Mouse (Mus musculus) kidney, postnatal 4 days (tissue): ENCODE measurements at regions not wholly inside any gene's neighbourhood (a gene's known extent, or its start where the extent isn't known, plus 50 kb on each side); places are given as distances from the start of the nearest gene placed in this dataset.

Experiments
- DNase-seq, 2 experiments: peaks; one replicate each; pipeline ENCODE4 v3.0.0; 2021; ENCODE audit warnings: mixed read lengths in 2 of 2

- DNase-seq: no peak
Measured at GRCm38 (mm10) chr4:124321221-124321620, 289.4 kb downstream of the 3100002H09Rik start.

GRCm38 (mm10) chr4:124317042-124317441 lies 293.6 kb downstream of the 3100002H09Rik start:
- DNase-seq: peak; percentile 81 to 86

- no peak for DNase-seq
Measured at GRCm38 (mm10) chr4:124311657-124312056, 298.9 kb downstream of the 3100002H09Rik start.

GRCm38 (mm10) chr4:124310594-124310993 lies 300.0 kb downstream of the 3100002H09Rik start:
- peak in 1 of 2 experiments; percentile 21 for DNase-seq

- no peak for DNase-seq
Measured at GRCm38 (mm10) chr4:124305871-124306555, 304.6 kb downstream of the 3100002H09Rik start.

- DNase-seq: no peak
Measured at GRCm38 (mm10) chr4:124302950-124303349, 307.7 kb downstream of the 3100002H09Rik start.

GRCm38 (mm10) chr4:124298667-124299437 lies 311.8 kb downstream of the 3100002H09Rik start:
- no peak for DNase-seq

GRCm38 (mm10) chr4:124292254-124292653 lies 318.3 kb downstream of the 3100002H09Rik start:
- peak in 1 of 2 experiments; percentile 48 for DNase-seq

GRCm38 (mm10) chr4:124291767-124292166 lies 318.8 kb downstream of the 3100002H09Rik start:
- DNase-seq: no peak

GRCm38 (mm10) chr4:124287471-124287870 lies 323.1 kb downstream of the 3100002H09Rik start:
- peak in 1 of 2 experiments; percentile 30 for DNase-seq

- no peak for DNase-seq
Measured at GRCm38 (mm10) chr4:124278681-124279080, 331.9 kb downstream of the 3100002H09Rik start.

GRCm38 (mm10) chr4:124277456-124278181 lies 333.0 kb downstream of the 3100002H09Rik start:
- DNase-seq: peak; percentile 28 to 30

GRCm38 (mm10) chr4:124276741-124277455 lies 333.7 kb downstream of the 3100002H09Rik start:
- peak; percentile 24 to 37 for DNase-seq

- DNase-seq: no peak
Measured at GRCm38 (mm10) chr4:124272002-124272401, 338.6 kb downstream of the 3100002H09Rik start.

- no peak for DNase-seq
Measured at GRCm38 (mm10) chr4:124268404-124268803, 342.2 kb downstream of the 3100002H09Rik start.

- DNase-seq: no peak
Measured at GRCm38 (mm10) chr4:124266573-124266972, 344.0 kb downstream of the 3100002H09Rik start.

GRCm38 (mm10) chr4:124265527-124265926 lies 345.1 kb downstream of the 3100002H09Rik start:
- DNase-seq: no peak

GRCm38 (mm10) chr4:124257006-124257405 lies 339.2 kb upstream of the 4930535I16Rik start:
- peak; percentile 26 to 49 for DNase-seq

- no peak for DNase-seq
Measured at GRCm38 (mm10) chr4:124256515-124256914, 338.7 kb upstream of the 4930535I16Rik start.

- DNase-seq: no peak
Measured at GRCm38 (mm10) chr4:124255183-124255543, 337.3 kb upstream of the 4930535I16Rik start.

- peak in 1 of 2 experiments; percentile 17 for DNase-seq
Measured at GRCm38 (mm10) chr4:124254446-124255182, 336.8 kb upstream of the 4930535I16Rik start.

GRCm38 (mm10) chr4:124241600-124241999 lies 323.8 kb upstream of the 4930535I16Rik start:
- DNase-seq: no peak
